Mouse (Mus musculus) regulatory T cell (primary cell): ENCODE measurements around the gene Uvrag.

ENCODE experiments used
- in situ Hi-C: fragments of 300-600 bp; cut with MboI, MseI; formaldehyde crosslinking; loops from one replicate; pipeline ENCODE4 v1.15.1; 2025; ENCODE audit warnings: high pct_unique_total_duplicates

The Uvrag gene

GRCm38 (mm10) chr7:99023931-99024330 is 117.0 kb downstream of the Uvrag start:
- in situ Hi-C loops: no loop called here

DNA sequence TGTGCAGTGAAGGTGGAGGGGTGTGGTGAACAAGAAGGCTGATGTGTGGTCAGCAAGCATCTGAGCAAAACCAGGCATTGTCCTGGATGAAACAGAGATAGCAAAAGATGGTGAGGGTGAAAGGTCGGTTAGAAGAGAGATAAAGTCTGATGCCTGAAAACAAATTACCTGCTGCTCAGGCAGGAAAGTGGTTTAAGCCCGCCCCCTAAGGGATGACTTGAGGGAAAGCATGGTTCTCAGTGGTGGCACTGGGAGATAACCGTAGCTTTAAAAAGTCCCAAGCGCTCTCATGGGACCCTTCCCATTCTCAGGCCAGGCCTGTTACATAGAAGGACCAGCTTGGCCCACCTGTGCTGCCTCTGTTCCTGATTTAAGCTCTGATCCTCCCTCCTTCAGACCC is 119.7 kb downstream of the Uvrag start:
- in situ Hi-C loops: no loop called here

DNA sequence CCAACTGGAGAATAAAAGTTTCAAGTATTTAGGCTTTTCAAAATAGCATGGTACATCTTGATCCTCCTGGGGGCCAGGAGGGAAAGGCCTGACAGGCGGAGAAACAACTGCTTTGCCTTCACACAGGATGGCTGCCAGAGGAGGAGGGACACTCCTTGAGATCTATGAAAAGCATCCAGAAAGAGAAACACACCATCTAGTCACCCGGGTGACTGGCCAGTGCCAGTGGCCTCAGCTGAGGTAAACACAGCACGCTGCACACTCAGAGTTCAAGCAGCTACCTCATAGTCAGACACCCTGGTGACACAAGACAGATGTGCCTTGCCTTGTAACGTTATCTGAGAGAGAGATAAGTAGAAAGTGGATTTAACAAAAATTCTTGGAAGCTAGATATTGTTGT is 120.6 kb downstream of the Uvrag start:
- in situ Hi-C loops: no loop called here

GRCm38 (mm10) chr7:99017224-99017844 is 123.6 kb downstream of the Uvrag start:
- in situ Hi-C loops: no loop called here

DNA sequence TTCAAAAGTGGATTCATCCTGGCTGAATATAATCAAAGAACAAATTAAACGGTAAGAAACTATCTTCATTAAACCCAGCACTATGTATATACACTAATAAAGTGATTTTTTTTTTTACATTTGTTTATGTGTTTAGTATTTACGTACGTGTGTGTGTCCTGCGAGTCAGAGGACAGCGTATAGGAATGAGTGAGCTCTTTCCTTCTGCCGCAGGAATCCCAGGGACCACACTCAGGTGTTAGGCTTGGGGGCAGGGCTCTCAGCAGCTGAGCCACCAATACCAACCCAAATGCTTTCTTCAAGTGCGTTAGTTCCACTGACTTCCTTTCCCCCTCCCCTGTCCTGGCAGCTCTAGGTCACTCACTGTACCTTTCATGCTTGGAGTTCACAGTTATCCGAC is 125.0 kb downstream of the Uvrag start:
- in situ Hi-C loops: no loop called here

DNA sequence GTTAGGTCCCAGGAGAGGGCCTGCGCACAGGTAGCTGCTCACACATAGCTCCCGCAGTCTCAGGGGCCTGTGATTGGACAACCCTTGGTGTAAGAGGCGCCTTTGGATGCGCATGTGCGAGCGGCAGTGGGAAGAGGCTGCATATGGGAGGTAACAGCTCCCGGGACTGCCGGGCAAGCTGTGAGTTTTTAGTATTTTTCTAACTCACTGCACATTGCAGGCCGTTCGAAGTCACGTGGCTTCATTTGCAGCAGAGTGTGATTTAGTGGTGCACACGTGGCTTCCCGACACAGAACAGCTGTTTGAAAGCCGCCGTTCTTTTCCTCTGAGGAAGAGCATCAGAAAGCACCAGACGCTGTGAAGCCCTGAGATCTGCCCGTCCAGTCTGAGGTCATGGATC is 125.5 kb downstream of the Uvrag start:
- in situ Hi-C loops: no loop called here

DNA sequence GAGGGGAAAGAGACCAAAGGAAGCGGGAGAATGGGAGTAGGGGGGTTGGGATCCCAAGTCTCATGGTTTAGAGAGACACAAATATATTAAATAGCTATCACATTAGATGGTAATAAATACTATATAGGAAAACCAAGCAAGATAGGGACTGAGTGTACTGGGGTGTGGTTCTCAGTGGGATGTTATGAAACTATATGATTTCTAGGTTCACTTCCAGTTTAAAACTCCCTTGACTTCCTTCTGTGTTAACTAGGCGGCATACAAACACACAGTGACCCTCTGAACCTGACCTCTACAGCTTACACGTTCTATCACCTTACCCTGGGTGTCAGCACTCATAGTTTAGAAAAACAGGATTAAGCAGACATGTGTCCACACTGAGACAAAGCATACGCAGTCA is 126.3 kb downstream of the Uvrag start:
- in situ Hi-C loops: no loop called here

DNA sequence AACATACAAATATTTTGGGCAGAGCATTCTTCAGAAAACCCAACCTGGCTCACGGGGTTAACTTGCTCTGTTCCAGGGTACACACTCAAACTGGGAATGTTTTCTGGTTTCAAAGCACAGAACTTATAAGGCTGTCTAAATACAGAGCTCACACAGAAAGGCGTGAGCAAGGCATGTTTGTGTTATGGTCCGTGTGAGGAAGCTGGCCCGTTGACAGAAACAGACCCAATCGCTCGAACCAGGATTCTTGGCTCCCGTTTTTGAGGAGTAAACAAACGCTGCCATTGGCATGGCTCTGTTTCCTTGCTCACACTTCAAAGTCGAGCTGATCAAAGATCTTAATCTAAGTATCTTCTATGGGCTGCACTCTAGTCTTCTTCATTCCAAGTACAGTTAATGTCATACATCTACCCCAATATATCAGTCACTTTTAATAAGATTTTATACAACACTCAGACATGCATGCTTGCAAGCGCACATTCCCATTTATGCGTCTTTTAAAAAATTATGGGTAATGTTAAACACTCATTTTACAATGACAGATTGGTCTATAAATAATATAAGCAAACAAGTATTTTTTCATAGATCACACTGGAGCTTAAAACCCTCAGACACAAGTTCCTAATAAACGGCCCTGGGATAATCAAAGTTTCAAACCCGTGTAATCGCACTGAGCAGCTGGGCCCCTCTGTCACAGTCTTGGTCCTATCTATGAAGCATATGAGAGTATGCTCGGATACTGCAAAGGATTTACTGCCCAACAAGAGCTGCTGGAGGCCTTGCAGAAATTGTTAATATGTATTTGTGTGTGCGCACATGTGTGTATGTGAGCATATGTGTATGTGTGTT is 133.2 kb downstream of the Uvrag start:
- in situ Hi-C loops: no loop called here

GRCm38 (mm10) chr7:99003231-99003630 is 137.7 kb downstream of the Uvrag start:
- in situ Hi-C loops: no loop called here

GRCm38 (mm10) chr7:98998722-98999121 is 142.2 kb downstream of the Uvrag start:
- in situ Hi-C loops: no loop called here

GRCm38 (mm10) chr7:98997760-98998159 is 143.2 kb downstream of the Uvrag start:
- in situ Hi-C loops: no loop called here

DNA sequence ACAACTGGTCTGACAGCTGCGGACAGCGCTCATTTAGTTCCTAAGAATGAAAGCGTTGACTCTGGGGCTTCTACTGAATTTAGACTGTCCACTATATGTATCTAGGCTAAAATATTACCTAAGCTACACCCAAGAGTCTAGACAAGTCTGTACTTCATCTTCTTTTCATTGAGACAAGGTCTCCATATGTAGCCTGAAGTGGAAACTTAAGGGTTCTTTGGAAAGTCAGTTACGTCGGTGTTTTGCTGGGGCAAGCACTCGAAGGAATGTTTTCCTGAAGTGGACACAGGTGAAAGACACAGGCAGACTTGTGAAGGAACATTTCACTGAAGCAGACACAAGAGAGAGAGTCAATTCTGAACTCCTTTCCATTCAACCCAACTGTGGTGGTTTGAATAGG is 144.2 kb downstream of the Uvrag start:
- in situ Hi-C loops: no loop called here

DNA sequence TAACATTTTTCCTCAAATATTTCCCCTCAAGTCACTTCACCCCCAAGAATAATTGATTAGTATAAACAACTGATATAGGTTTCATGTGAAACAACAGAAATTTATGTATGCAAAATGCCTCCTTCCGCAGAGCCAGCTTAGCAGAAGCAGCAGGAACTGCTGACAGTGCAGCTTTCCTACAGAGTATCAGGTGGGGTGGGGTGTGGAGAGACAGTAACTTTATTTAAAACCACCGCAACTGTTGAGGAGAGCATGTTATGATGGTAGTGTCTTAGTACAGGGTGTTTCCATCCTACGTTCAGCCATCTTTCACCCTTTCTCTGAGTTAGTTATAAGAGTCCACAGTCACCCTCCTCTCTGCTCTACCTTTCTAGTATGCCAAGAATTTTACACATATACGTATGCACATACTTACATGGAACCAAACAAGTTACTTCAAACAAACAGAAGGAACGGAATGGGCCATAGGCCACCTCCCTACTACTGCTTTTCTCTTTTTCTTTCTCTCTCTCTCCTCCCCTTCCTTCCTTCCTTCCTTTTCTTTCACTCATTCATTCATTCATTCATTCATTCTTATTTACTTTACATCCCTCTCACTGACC is 145.7 kb downstream of the Uvrag start:
- in situ Hi-C loops: no loop called here

GRCm38 (mm10) chr7:98994137-98994536 is 146.8 kb downstream of the Uvrag start:
- in situ Hi-C loops: no loop called here

DNA sequence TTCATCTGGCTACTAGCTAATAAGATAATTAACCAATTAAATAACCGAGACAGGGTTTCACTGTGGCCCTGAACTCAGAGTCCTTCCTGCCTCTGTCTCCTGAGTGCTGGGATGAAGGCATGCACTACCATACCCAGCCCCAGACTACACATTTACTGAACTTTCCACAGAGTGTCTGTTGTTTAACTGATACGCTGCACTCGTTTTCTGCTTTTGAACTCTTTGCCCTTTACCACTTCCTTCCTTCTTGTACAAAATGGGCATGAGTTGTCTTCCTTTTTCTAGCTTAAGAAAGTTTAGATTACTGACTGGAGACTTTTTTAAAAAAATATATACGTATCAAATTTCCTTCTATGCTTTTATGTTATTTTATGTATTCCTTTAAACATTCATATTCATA is 147.5 kb downstream of the Uvrag start:
- in situ Hi-C loops: no loop called here

DNA sequence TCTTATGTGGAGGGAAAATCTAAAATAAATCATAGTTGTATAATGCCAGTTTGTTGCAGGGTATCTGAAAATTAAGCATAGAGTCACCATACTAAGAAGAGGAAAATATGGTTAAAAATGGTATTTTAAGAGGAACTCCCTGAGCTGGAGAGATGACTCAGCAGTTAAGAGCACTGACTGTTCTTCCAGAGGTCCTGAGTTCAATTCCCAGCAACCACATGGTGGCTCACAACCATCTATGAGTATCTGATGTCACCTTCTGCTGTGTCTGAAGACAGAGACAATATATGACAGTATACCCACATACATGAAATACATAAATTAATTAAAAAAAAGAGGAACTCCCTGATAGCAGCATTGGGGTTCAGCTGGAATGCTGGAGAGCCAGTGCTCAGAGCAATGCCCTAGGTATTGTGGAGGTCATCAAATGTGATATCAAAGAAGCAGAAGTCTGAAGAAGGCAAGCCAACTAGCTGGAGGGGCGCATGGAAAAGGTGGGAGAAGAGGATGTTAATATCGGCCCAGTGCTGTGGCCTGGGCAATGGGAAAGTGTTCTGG is 149.7 kb downstream of the Uvrag start:
- in situ Hi-C loops: no loop called here

GRCm38 (mm10) chr7:98990510-98990909 is 150.4 kb downstream of the Uvrag start:
- in situ Hi-C loops: no loop called here

GRCm38 (mm10) chr7:98986962-98987441 is 153.9 kb downstream of the Uvrag start:
- in situ Hi-C loops: loop anchor here (10.0 kb wide), 1 partner anchor 922 kb away; no protein-coding TSS in a partner anchor

GRCm38 (mm10) chr7:98985935-98986334 is 155.0 kb downstream of the Uvrag start:
- in situ Hi-C loops: loop anchor here (10.0 kb wide), 1 partner anchor 921 kb away; no protein-coding TSS in a partner anchor

DNA sequence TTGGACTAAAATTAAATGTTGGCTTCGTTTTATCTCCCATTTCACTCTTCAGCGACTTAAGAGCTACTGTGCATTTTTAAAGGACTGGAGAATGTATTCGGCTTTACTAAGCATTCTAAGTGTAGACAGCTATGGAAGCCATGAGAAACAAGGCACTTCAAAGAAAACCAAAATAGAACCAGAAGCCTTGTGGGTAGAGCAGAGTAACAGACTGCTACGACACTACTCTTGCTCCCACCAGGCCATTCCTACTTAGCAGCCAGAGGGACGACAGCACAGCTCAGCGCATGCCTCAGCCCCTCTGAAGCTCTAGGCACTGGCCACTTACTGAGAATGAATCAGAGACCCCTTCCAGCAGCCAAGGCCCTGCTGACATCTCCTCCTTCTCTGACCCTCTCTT is 155.5 kb downstream of the Uvrag start:
- in situ Hi-C loops: loop anchor here (10.0 kb wide), 1 partner anchor 921 kb away; no protein-coding TSS in a partner anchor

DNA sequence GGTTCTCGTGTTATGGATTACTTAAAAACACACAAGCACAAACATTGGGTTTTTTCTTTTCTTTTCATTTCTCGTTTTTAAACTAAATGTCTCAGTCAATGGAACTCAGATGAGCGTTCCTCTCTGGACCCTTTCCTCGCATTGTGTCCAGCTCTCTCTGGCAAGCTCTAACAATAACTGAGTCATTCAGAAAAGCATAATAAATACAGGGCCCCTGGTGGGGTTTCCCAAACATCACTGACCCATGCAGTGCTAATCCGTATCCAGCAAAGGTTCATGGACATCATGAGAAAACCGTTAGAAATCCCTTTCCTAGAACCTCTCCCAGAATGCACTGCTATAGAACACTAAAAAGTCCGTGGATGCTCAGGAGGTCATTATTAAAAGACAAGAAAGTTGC is 156.6 kb downstream of the Uvrag start:
- in situ Hi-C loops: loop anchor here (10.0 kb wide), 1 partner anchor 920 kb away; no protein-coding TSS in a partner anchor

GRCm38 (mm10) chr7:98983058-98983457 is 157.9 kb downstream of the Uvrag start:
- in situ Hi-C loops: loop anchor here (10.0 kb wide), 1 partner anchor 918 kb away; no protein-coding TSS in a partner anchor
